Mouse (Mus musculus) forebrain, embryonic 10.5 days (tissue): ENCODE data around the gene Cdc42bpb. TPM values are rescaled to one million over a fixed set of nuclear protein-coding genes. Genes with fewer than 3 reads are reported as not detected.

ENCODE experiments used
- DNase-seq: peaks from one replicate; pipeline ENCODE4 v3.0.0-alpha.2; 2017; ENCODE audit warnings: low spot score; ENCODE audit errors: extremely low spot score
- H3K27ac ChIP-seq: fragments of 300-500 bp; sonication (generic); 2 replicates; pipeline ENCODE4 v1.5.1; 2016; ENCODE audit warnings: mild to moderate bottlenecking
- H3K27me3 ChIP-seq: fragments of 300-500 bp; sonication (generic); 2 replicates; pipeline ENCODE4 v1.6.1; 2016; ENCODE audit warnings: mild to moderate bottlenecking; ENCODE audit not compliant: poor library complexity, severe bottlenecking
- H3K36me3 ChIP-seq: fragments of 300-500 bp; sonication (generic); replicated peaks from 2 replicates; pipeline ENCODE4 v1.6.1; 2016; ENCODE audit warnings: mild to moderate bottlenecking, moderate library complexity
- H3K4me1 ChIP-seq: fragments of 300-500 bp; sonication (generic); 2 replicates; pipeline ENCODE4 v1.6.1; 2016
- H3K4me3 ChIP-seq: fragments of 300-500 bp; sonication (generic); 2 replicates; pipeline ENCODE4 v1.5.1; 2016; ENCODE audit warnings: mild to moderate bottlenecking, moderate library complexity
- H3K9me3 ChIP-seq: fragments of 300-500 bp; sonication (generic); 2 replicates; pipeline ENCODE4 v1.6.1; 2016; ENCODE audit warnings: mild to moderate bottlenecking, moderate library complexity
- WGBS: fragments of 180-500 bp; shearing (Covaris S2); methylation state at CpG from one replicate; pipeline ENCODE4 v1.1.7; 2016; 5-methylcytosine and 5-hydroxymethylcytosine counted together
- polyA plus RNA-seq: library from polyadenylated mRNA; unstranded; fragments of >200 nt; fragmentation: Nextera tagmentation; extraction: Ambion mirVana; gene quantifications from 2 replicates; pipeline ENCODE4 v1.2.1, GENCODE M21; 2016

Cdc42bpb gene
- polyA plus RNA-seq, 1 experiment from 2014 or later, result 30.3 TPM

GRCm38 (mm10) chr12:111411631-111412355, 34.3 kb upstream of the Cdc42bpb start:
- Histone ChIP-seq H3K4me1 (peaks cover 43% of the 10 kb centered on the region), H3K36me3 (no peaks in the 10 kb centered on the region)

GRCm38 (mm10) chr12:111409583-111409982, 32.1 kb upstream of the Cdc42bpb start:
- no peaks in the 10 kb centered on the region for H3K36me3 ChIP-seq
- DNase-seq, result no peak
- H3K9me3 ChIP-seq, result no peaks in the 10 kb centered on the region
- no peak overlapping the region for H3K4me3 ChIP-seq
- peak overlapping the region; percentile 18 for H3K27ac ChIP-seq
- H3K4me1 ChIP-seq, result peaks cover 40% of the 10 kb centered on the region
- 15% methylated on average over 5 of the region's 5 CpGs for WGBS
- peaks cover 78% of the 10 kb centered on the region for H3K27me3 ChIP-seq

More at GRCm38 (mm10) chr12:111411631-111412355, 34.3 kb upstream of the Cdc42bpb start:
- H3K4me3 ChIP-seq, result no peak overlapping the region
- peaks cover 82% of the 10 kb centered on the region for H3K27me3 ChIP-seq
- WGBS, result 79% methylated on average over 8 of the region's 8 CpGs
- DNase-seq, result no peak
- H3K9me3 ChIP-seq, result no peaks in the 10 kb centered on the region
- no peak overlapping the region for H3K27ac ChIP-seq

- peaks cover 34% of the 10 kb centered on the region for H3K4me1 ChIP-seq
- DNase-seq, result no peak
- H3K9me3 ChIP-seq, result no peaks in the 10 kb centered on the region
- WGBS, result 3% methylated on average over 24 of the region's 24 CpGs
- H3K4me3 ChIP-seq, result peak within 1 kb of the TSS; percentile 32
- H3K27ac ChIP-seq, result no peak within 1 kb of the TSS
- no peaks in the 10 kb centered on the region for H3K36me3 ChIP-seq
- H3K27me3 ChIP-seq, result peaks cover 78% of the 10 kb centered on the region
Observed at GRCm38 (mm10) chr12:111406622-111407021, 29.1 kb upstream of the Cdc42bpb start, which contains the start of gene Lbhd2. Lbhd2 (plus strand) TSS chr12:111406809.

GRCm38 (mm10) chr12:111404880-111405279, 27.4 kb upstream of the Cdc42bpb start:
- 72% methylated on average over 10 of the region's 10 CpGs for WGBS
- Histone ChIP-seq H3K4me1 (peaks cover 29% of the 10 kb centered on the region), H3K27ac (no peak overlapping the region), H3K9me3 (no peaks in the 10 kb centered on the region), H3K36me3 (no peaks in the 10 kb centered on the region), H3K27me3 (peaks cover 62% of the 10 kb centered on the region), H3K4me3 (no peak overlapping the region)
- no peak for DNase-seq

- 24% methylated on average over 15 of the region's 15 CpGs for WGBS
- Histone ChIP-seq H3K4me1 (peaks cover 12% of the 10 kb centered on the region), H3K9me3 (no peaks in the 10 kb centered on the region), H3K4me3 (no peak overlapping the region), H3K36me3 (no peaks in the 10 kb centered on the region), H3K27me3 (peaks cover 29% of the 10 kb centered on the region), H3K27ac (0 out of 2 replicates have a peak overlapping the region, but pooled peaks have one; percentile 25)
- peak; percentile 75 for DNase-seq
Observed at GRCm38 (mm10) chr12:111401454-111402184, 24.1 kb upstream of the Cdc42bpb start.

- DNase-seq, result no peak
- Histone ChIP-seq H3K4me1 (peaks cover 5% of the 10 kb centered on the region), H3K36me3 (no peaks in the 10 kb centered on the region), H3K9me3 (no peaks in the 10 kb centered on the region), H3K27ac (no peak overlapping the region), H3K4me3 (no peak overlapping the region), H3K27me3 (peaks cover 5% of the 10 kb centered on the region)
- WGBS, result 77% methylated on average over 5 of the region's 5 CpGs
Observed at GRCm38 (mm10) chr12:111396997-111397396, 19.5 kb upstream of the Cdc42bpb start.

GRCm38 (mm10) chr12:111394008-111394407, 16.5 kb upstream of the Cdc42bpb start:
- no peak for DNase-seq
- Histone ChIP-seq H3K4me1 (no peaks in the 10 kb centered on the region), H3K9me3 (no peaks in the 10 kb centered on the region), H3K4me3 (no peak overlapping the region), H3K36me3 (no peaks in the 10 kb centered on the region), H3K27me3 (no peaks in the 10 kb centered on the region), H3K27ac (no peak overlapping the region)
- 80% methylated on average over 6 of the region's 6 CpGs for WGBS

- Histone ChIP-seq H3K4me3 (no peak overlapping the region), H3K27me3 (no peaks in the 10 kb centered on the region), H3K36me3 (no peaks in the 10 kb centered on the region), H3K9me3 (no peaks in the 10 kb centered on the region), H3K27ac (0 out of 2 replicates have a peak overlapping the region, but pooled peaks have one; percentile 7), H3K4me1 (peaks cover 10% of the 10 kb centered on the region; the same call in 1 of the 2 replicates)
- 86% methylated on average over 4 of the region's 4 CpGs for WGBS
- no peak for DNase-seq
Observed at GRCm38 (mm10) chr12:111387146-111387545, 9.6 kb upstream of the Cdc42bpb start.

GRCm38 (mm10) chr12:111386642-111387120, 9.2 kb upstream of the Cdc42bpb start:
- 0 out of 2 replicates have a peak overlapping the region, but pooled peaks have one; percentile 7 for H3K27ac ChIP-seq
- no peaks in the 10 kb centered on the region for H3K36me3 ChIP-seq
- H3K9me3 ChIP-seq, result no peaks in the 10 kb centered on the region
- peaks cover 10% of the 10 kb centered on the region; the same call in 1 of the 2 replicates for H3K4me1 ChIP-seq
- WGBS, result 77% methylated on average over 8 of the region's 8 CpGs
- DNase-seq, result no peak
- H3K27me3 ChIP-seq, result no peaks in the 10 kb centered on the region
- no peak overlapping the region for H3K4me3 ChIP-seq

- Histone ChIP-seq H3K4me1 (peaks cover 10% of the 10 kb centered on the region; the same call in 1 of the 2 replicates), H3K27me3 (no peaks in the 10 kb centered on the region), H3K36me3 (no peaks in the 10 kb centered on the region), H3K4me3 (no peak overlapping the region), H3K27ac (no peak overlapping the region), H3K9me3 (no peaks in the 10 kb centered on the region)
- no peak for DNase-seq
- WGBS, result 88% methylated on average over 13 of the region's 13 CpGs
Observed at GRCm38 (mm10) chr12:111385883-111386641, 8.5 kb upstream of the Cdc42bpb start.

GRCm38 (mm10) chr12:111378812-111379211, 1.3 kb upstream of the Cdc42bpb start:
- 75% methylated on average over 12 of the region's 12 CpGs for WGBS
- Histone ChIP-seq H3K27ac (peak overlapping the region; percentile 94), H3K4me1 (peaks cover 41% of the 10 kb centered on the region), H3K27me3 (no peaks in the 10 kb centered on the region), H3K36me3 (no peaks in the 10 kb centered on the region), H3K4me3 (peak overlapping the region; percentile 98), H3K9me3 (no peaks in the 10 kb centered on the region)
- no peak for DNase-seq

- peak; percentile 58 for DNase-seq
- no peaks in the 10 kb centered on the region for H3K27me3 ChIP-seq
Observed at GRCm38 (mm10) chr12:111377986-111378490, 520 bp upstream of the Cdc42bpb start.

More at GRCm38 (mm10) chr12:111377986-111378490, 520 bp upstream of the Cdc42bpb start:
- H3K36me3 ChIP-seq, result no peaks in the 10 kb centered on the region
- peak overlapping the region; percentile 94 for H3K27ac ChIP-seq
- WGBS, result 0% methylated on average over 32 of the region's 32 CpGs
- H3K9me3 ChIP-seq, result no peaks in the 10 kb centered on the region
- peaks cover 41% of the 10 kb centered on the region for H3K4me1 ChIP-seq
- peak overlapping the region; percentile 98 for H3K4me3 ChIP-seq
